Comparison of ENCODE assay signal across 11 mouse cellular contexts in the genomic region with DNA sequence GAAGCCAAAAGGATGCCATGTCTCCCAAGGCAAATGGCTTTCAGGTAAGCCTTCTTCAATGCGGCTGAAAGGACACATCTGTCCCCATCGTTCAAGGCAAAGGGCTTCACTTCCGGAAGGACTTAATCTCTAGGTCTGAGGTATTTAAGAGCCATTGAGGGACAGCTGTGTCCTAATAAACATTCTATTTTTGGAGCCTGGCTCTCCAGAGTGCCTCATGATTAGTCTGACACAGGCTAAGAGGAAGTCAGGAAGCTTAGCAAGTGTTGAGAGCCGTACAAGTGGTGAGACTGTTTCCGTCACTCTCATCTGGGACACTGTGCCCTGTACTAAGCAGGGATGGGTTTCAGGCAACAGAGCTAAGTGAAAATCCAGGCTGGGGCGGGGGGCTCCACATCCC. TPM values are rescaled to one million over a fixed set of nuclear protein-coding genes. Genes with fewer than 3 reads are reported as not detected.
DNase-seq lines count a peak whose midpoint lies in the region; ATAC-seq and TF ChIP-seq lines count a peak whose summit lies in the region.
"Had no signal": no experiment of that assay in that cellular context is flagged by ENCODE, and none has a peak within 500 bp of the region (broad histone marks: within the 10 kb centered on the region; RNA-seq: fewer than 3 reads in every experiment).

No protein-coding gene starts in this region.

- H3K4me2 ChIP-seq in embryonic facial prominence, embryonic 15.5 days (replicated peaks), result no peak overlapping the region
- peak overlapping the region; percentile 26; the same call in 1 of the 2 replicates for H3K4me2 ChIP-seq in heart, postnatal 0 days (ENCODE audit: low read depth, low read length)
- H3K4me2 ChIP-seq: embryonic facial prominence, embryonic 13.5 days had no signal

- WGBS in embryonic facial prominence, embryonic 15.5 days, result 67% methylated on average over 6 of the region's 6 CpGs
- 13% methylated on average over 6 of the region's 6 CpGs for WGBS in heart, postnatal 0 days

- DNase-seq in gastrocnemius, adult 18-20 months (ENCODE audit: low spot score), result peak; percentile 48
- no peak for DNase-seq in gastrocnemius, postnatal 14 days
- DNase-seq in heart, postnatal 0 days (ENCODE audit: low spot score), result peak; percentile 93
- peak; percentile 23 for DNase-seq in lung, postnatal 14 days
- no peak for DNase-seq in embryo, embryonic 10.5 days (ENCODE audit: low spot score)
- no peak for DNase-seq in cerebellum, adult 9-11 months
- DNase-seq: thymus, postnatal 4 days had no signal

- H3K4me1 ChIP-seq in embryonic facial prominence, embryonic 15.5 days, result no peaks in the 10 kb centered on the region
- H3K4me1 ChIP-seq in heart, postnatal 0 days (ENCODE audit: control insufficient read depth, insufficient read depth), result peaks cover 13% of the 10 kb centered on the region
- H3K4me1 ChIP-seq: embryonic facial prominence, embryonic 13.5 days had no signal

- no peak overlapping the region for H3K4me3 ChIP-seq in embryonic facial prominence, embryonic 15.5 days (replicated peaks)
- no peak overlapping the region for H3K4me3 ChIP-seq in heart, postnatal 0 days (ENCODE audit: low read depth, low read length)
- H3K4me3 ChIP-seq: embryonic facial prominence, embryonic 13.5 days had no signal

- peak overlapping the region; percentile 7; the same call in 1 of the 2 replicates for H3K27ac ChIP-seq in embryonic facial prominence, embryonic 15.5 days (replicated peaks)
- peak overlapping the region; percentile 88 for H3K27ac ChIP-seq in heart, postnatal 0 days (ENCODE audit: low read depth)
- H3K27ac ChIP-seq: embryonic facial prominence, embryonic 13.5 days had no signal

- no peak for TF ChIP-seq CTCF in heart, postnatal 0 days (IDR thresholded peaks at IDR 0.05; ENCODE audit: low read depth)

- H3K9ac ChIP-seq in embryonic facial prominence, embryonic 15.5 days, result no peak overlapping the region
- H3K9ac ChIP-seq in heart, postnatal 0 days (replicated peaks; ENCODE audit: low read depth, low read length), result no peak overlapping the region
- H3K9ac ChIP-seq: embryonic facial prominence, embryonic 13.5 days had no signal

- H3K27me3 ChIP-seq in embryonic facial prominence, embryonic 15.5 days, result no peaks in the 10 kb centered on the region
- no peaks in the 10 kb centered on the region for H3K27me3 ChIP-seq in heart, postnatal 0 days (ENCODE audit: control insufficient read depth, insufficient read depth, low read length)
- H3K27me3 ChIP-seq: embryonic facial prominence, embryonic 13.5 days had no signal

- ATAC-seq in embryonic facial prominence, embryonic 15.5 days (ENCODE audit: insufficient number of reproducible peaks, low FRiP score, low TSS enrichment, low read depth), result peak; percentile 67; the same call in 1 of the 2 replicates
- ATAC-seq in heart, postnatal 0 days (ENCODE audit: insufficient read depth, low read depth), result peak; percentile 98
- no peak for ATAC-seq in frontal cortex, adult (ENCODE audit: low TSS enrichment)
- ATAC-seq: midbrain, embryonic 16.5 days had no signal

- peak; percentile 83 for TF ChIP-seq EP300 in heart, postnatal 0 days (IDR thresholded peaks at IDR 0.05; ENCODE audit: low read depth)

- intact Hi-C loops in gastrocnemius, postnatal 14 days (cut with DNase I; ENCODE audit: low total_unique reads), result no loop called here

- no peaks in the 10 kb centered on the region for H3K9me3 ChIP-seq in embryonic facial prominence, embryonic 15.5 days (replicated peaks)
- no peaks in the 10 kb centered on the region for H3K9me3 ChIP-seq in heart, postnatal 0 days (replicated peaks; ENCODE audit: control insufficient read depth, low read length)
- H3K9me3 ChIP-seq: embryonic facial prominence, embryonic 13.5 days had no signal

- no peaks in the 10 kb centered on the region for H3K36me3 ChIP-seq in embryonic facial prominence, embryonic 15.5 days
- no peaks in the 10 kb centered on the region for H3K36me3 ChIP-seq in heart, postnatal 0 days (replicated peaks; ENCODE audit: control insufficient read depth, insufficient read depth, low read length)
- H3K36me3 ChIP-seq: embryonic facial prominence, embryonic 13.5 days had no signal

RNA-seq across cellular contexts. Expression of a gene that starts 12.2 kb away (rescaled TPM):
- 10 to 100 TPM; 19.7 to 25.3 TPM for total RNA-seq in gastrocnemius, adult 18-20 months (2021)
- total RNA-seq in gastrocnemius, postnatal 14 days (2021), result 10 to 100 TPM; 18.1 to 20.3 TPM
- 16.8 and 19.1 TPM in 2 replicates for polyA plus RNA-seq in embryonic facial prominence, embryonic 15.5 days (2015; fragmentation: Nextera tagmentation; extraction: Ambion mirVana)
- total RNA-seq in heart, postnatal 0 days (2014; rRNA removed; ENCODE audit: low replicate concordance), result 23.8 and 24.1 TPM in 2 replicates
- 8.9 and 9.2 TPM in 2 replicates for polyA plus RNA-seq in heart, postnatal 0 days (2015; fragmentation: Nextera tagmentation; extraction: Ambion mirVana)

Comparison
In these comparisons a context has a peak if more than half of its experiments do, and no peak if none do; other contexts are left out.
1. DNase-seq: peak in gastrocnemius, adult 18-20 months (single experiment), heart, postnatal 0 days (single experiment) and lung, postnatal 14 days (single experiment); none in gastrocnemius, postnatal 14 days (single experiment), embryo, embryonic 10.5 days (single experiment) and cerebellum, adult 9-11 months (single experiment).